Mouse (Mus musculus): ENCODE data around the gene Gstt4.

- TF ChIP-seq CTCF (IDR thresholded peaks at IDR 0.05; ENCODE audit: insufficient read depth, low read length) (no peak), POLR2A (IDR thresholded peaks at IDR 0.05; ENCODE audit: borderline replicate concordance, extremely low read depth, low read depth, low read length) (no peak)
Measured at GRCm38 (mm10) chr10:75856155-75856907, 34.0 kb upstream of the Gstt4 start.

Data from lung, adult 2 months (tissue).